Mouse (Mus musculus): ENCODE results near the gene Myo5a. TPM values are rescaled to one million over a fixed set of nuclear protein-coding genes. Genes with fewer than 3 reads are reported as not detected.

The Myo5a gene
- polyA plus RNA-seq, 2 experiments: 20.0 to 28.0 TPM

DNA sequence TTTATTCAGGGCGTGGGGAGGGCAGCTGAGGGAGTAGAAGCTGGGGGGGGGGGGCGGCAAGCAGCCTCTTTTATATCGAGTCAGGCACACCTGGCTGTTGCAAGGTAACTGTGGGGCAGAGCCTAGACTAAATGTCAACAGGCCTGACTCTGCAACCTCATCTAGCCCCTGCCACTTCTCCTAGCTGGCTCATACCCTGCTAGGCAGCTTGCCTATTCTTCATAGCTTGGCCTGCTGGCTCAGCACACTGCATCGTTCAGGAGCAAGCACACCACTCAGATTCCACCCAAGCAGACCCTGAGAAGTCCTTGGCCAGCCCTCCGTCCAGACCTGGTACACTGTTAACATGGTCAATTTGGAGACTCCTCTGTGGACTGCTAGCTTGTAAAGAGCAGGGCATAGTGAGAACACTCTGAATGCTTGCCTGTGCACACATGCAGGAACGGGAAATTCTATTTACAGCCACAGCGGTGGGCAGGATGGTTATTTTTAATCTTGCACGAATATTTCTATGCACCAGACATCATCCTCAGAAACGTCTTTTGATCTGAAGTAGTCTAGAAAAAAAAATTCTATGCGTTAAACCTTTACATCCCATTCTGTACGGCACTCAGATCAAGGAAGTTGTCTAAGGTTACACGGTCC lies 164.3 kb downstream of the Myo5a start:
- H3K9ac ChIP-seq (ENCODE audit: low read depth, low read length, severe bottlenecking): no peak overlapping the region
- TF ChIP-seq POLR2A (IDR thresholded peaks at IDR 0.05; ENCODE audit: borderline replicate concordance, extremely low read depth, insufficient read depth, insufficient read length): no peak
- peaks cover 6% of the 10 kb centered on the region; the same call in 1 of the 2 replicates for H3K4me1 ChIP-seq (ENCODE audit: control insufficient read depth, insufficient read depth, low read length)
- peaks cover 31% of the 10 kb centered on the region for H3K27me3 ChIP-seq (ENCODE audit: control insufficient read depth, insufficient read depth, low read length)
- H3K9me3 ChIP-seq (ENCODE audit: control insufficient read depth, low read length): no peaks in the 10 kb centered on the region
- 62% methylated on average over 11 of the region's 12 CpGs for WGBS
- no peaks in the 10 kb centered on the region for H3K36me3 ChIP-seq (ENCODE audit: control insufficient read depth, insufficient read depth, low read length)
- no peak overlapping the region for H3K27ac ChIP-seq (replicated peaks; ENCODE audit: low read depth, low read length)
- ATAC-seq (ENCODE audit: low FRiP score, low read depth) (no peak), DNase-seq (ENCODE audit: low spot score) (no peak)
- H3K4me3 ChIP-seq (replicated peaks; ENCODE audit: low read length): no peak overlapping the region
- no peak overlapping the region for H3K4me2 ChIP-seq (replicated peaks; ENCODE audit: low read depth, low read length, severe bottlenecking)

DNA sequence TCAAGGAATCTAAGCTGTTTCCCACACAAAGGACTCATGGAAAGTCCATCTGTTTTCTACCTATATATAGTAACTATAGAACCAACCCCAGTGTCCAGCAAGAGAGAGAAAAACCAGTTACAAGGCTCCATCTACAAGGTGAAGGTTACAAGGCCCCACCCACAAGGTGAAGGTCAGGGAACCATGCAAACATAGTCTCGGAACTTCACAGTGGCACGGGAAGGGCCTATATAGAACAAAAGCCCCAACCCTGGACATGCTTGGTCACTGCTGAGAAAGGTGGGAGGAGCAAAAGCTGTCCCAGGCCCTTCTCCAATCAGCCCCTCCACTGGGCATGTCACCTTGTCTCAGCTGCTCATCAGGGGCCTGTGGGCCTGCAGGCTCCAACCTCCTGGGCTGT lies 164.9 kb downstream of the Myo5a start:
- WGBS: 69% methylated on average over 2 of the region's 2 CpGs
- Histone ChIP-seq H3K4me2 (replicated peaks; ENCODE audit: low read depth, low read length, severe bottlenecking) (no peak overlapping the region), H3K9me3 (ENCODE audit: control insufficient read depth, low read length) (no peaks in the 10 kb centered on the region), H3K36me3 (ENCODE audit: control insufficient read depth, insufficient read depth, low read length) (no peaks in the 10 kb centered on the region), H3K27ac (replicated peaks; ENCODE audit: low read depth, low read length) (no peak overlapping the region), H3K4me3 (replicated peaks; ENCODE audit: low read length) (no peak overlapping the region), H3K9ac (ENCODE audit: low read depth, low read length, severe bottlenecking) (no peak overlapping the region), H3K27me3 (ENCODE audit: control insufficient read depth, insufficient read depth, low read length) (peaks cover 31% of the 10 kb centered on the region), H3K4me1 (ENCODE audit: control insufficient read depth, insufficient read depth, low read length) (peaks cover 6% of the 10 kb centered on the region; the same call in 1 of the 2 replicates)
- TF ChIP-seq POLR2A (IDR thresholded peaks at IDR 0.05; ENCODE audit: borderline replicate concordance, extremely low read depth, insufficient read depth, insufficient read length): no peak
- ATAC-seq (ENCODE audit: low FRiP score, low read depth): no peak
- no peak for DNase-seq (ENCODE audit: low spot score)

DNA sequence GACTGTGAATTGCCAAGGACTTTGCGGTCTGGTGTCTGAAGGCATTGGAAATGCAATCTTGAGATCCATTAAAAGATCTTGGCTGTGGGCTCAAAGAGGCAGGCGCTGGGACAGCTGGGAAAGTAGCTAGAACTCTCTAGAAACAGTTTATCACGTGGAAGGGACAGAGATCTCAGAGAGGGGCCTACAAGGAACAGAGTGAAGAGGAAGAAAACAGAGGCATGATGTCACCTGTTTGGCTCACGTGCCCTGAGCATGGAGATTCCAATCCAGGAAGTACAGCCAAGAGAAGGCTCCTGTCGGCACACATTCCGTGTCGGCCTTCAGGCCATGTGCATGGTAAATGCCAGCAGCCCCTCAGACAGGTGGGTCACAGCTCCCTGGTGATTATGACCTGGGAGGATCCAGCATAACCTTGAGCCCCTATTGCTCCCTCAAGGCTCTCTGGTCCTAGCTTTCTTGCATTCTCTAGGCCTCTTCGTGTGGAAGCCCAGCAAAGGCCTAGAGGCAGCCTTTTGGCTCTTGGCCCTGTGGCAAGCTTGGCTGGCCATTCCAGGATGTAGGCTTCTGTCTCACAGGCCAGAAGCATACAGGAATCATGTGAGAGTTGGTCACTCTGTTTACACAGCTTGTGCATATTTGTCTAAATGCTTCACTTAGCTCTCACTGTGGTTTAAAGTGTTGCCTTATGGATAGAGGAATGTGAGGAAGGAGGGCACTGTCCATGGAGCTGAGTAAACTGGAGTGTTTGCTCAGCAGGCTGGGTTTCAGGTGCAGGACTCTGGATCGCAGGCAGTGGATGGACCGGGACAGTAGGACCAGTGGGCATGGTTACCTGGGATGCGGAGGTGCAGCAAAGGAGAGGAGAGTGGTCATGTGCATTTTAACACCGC lies 165.8 kb downstream of the Myo5a start:
- ATAC-seq (ENCODE audit: low FRiP score, low read depth) (no peak), DNase-seq (ENCODE audit: low spot score) (no peak)
- Histone ChIP-seq H3K36me3 (ENCODE audit: control insufficient read depth, insufficient read depth, low read length) (no peaks in the 10 kb centered on the region), H3K4me2 (replicated peaks; ENCODE audit: low read depth, low read length, severe bottlenecking) (no peak overlapping the region), H3K9me3 (ENCODE audit: control insufficient read depth, low read length) (no peaks in the 10 kb centered on the region), H3K4me3 (replicated peaks; ENCODE audit: low read length) (no peak overlapping the region), H3K27ac (replicated peaks; ENCODE audit: low read depth, low read length) (no peak overlapping the region), H3K27me3 (ENCODE audit: control insufficient read depth, insufficient read depth, low read length) (peaks cover 21% of the 10 kb centered on the region), H3K9ac (ENCODE audit: low read depth, low read length, severe bottlenecking) (no peak overlapping the region), H3K4me1 (ENCODE audit: control insufficient read depth, insufficient read depth, low read length) (peaks cover 5% of the 10 kb centered on the region; the same call in 1 of the 2 replicates)
- no peak for TF ChIP-seq POLR2A (IDR thresholded peaks at IDR 0.05; ENCODE audit: borderline replicate concordance, extremely low read depth, insufficient read depth, insufficient read length)
- WGBS: 84% methylated on average over 12 of the region's 12 CpGs

DNA sequence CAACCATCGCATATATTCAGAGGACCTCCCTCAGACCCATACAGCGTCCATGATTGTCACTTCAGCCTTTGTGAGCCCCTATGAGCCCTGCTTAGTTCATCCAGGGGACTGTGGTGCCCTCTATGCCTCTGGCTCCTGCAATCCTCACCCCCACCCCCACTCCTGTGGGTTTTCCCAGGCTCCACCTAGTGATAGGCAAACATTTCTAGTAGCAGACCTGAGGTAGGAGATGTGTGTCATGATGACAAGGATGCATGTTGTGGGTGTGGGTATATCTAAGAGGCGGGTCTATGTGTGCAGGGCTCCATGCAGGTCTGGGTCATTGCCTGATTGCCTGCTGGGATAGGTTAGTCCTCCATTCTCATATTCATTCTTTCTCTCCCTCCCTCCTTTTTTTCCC lies 167.4 kb downstream of the Myo5a start:
- H3K4me1 ChIP-seq (ENCODE audit: control insufficient read depth, insufficient read depth, low read length): peaks cover 4% of the 10 kb centered on the region
- DNase-seq (ENCODE audit: low spot score): no peak

DNA sequence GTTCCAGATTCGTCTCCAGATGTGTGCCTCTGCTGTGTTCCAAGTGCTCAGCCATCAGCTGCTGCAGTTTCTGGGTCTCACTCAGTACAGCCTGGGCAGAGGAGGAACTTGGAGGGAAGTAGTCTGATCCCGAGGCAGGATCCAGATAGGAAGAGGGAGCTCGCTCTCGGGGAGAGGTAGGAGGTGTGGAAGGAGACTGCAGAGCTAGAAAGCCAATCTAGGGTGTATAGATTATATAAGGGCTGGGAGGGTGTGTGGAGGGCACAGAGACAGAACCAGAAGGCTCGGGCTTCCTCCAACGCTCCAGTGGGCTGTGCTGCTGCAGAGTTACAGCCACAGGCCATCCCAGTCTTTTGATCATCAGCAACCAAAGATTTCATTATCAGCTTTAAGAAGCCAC lies 172.2 kb downstream of the Myo5a start:
- no peak overlapping the region for H3K4me3 ChIP-seq (replicated peaks; ENCODE audit: low read length)

More for the DNA sequence above, 167.4 kb downstream of the Myo5a start:
- Histone ChIP-seq H3K27me3 (ENCODE audit: control insufficient read depth, insufficient read depth, low read length) (peaks cover 13% of the 10 kb centered on the region; the same call in 1 of the 2 replicates), H3K9me3 (ENCODE audit: control insufficient read depth, low read length) (no peaks in the 10 kb centered on the region), H3K27ac (replicated peaks; ENCODE audit: low read depth, low read length) (no peak overlapping the region), H3K4me2 (replicated peaks; ENCODE audit: low read depth, low read length, severe bottlenecking) (no peak overlapping the region), H3K36me3 (ENCODE audit: control insufficient read depth, insufficient read depth, low read length) (no peaks in the 10 kb centered on the region), H3K9ac (ENCODE audit: low read depth, low read length, severe bottlenecking) (no peak overlapping the region), H3K4me3 (replicated peaks; ENCODE audit: low read length) (no peak overlapping the region)
- no peak for TF ChIP-seq POLR2A (IDR thresholded peaks at IDR 0.05; ENCODE audit: borderline replicate concordance, extremely low read depth, insufficient read depth, insufficient read length)
- no peak for ATAC-seq (ENCODE audit: low FRiP score, low read depth)
- 85% methylated on average over 3 of the region's 3 CpGs for WGBS

More for the DNA sequence above, 172.2 kb downstream of the Myo5a start:
- Histone ChIP-seq H3K9me3 (ENCODE audit: control insufficient read depth, low read length) (no peaks in the 10 kb centered on the region), H3K27ac (replicated peaks; ENCODE audit: low read depth, low read length) (no peak overlapping the region), H3K9ac (ENCODE audit: low read depth, low read length, severe bottlenecking) (no peak overlapping the region), H3K4me2 (replicated peaks; ENCODE audit: low read depth, low read length, severe bottlenecking) (no peak overlapping the region), H3K27me3 (ENCODE audit: control insufficient read depth, insufficient read depth, low read length) (no peaks in the 10 kb centered on the region), H3K4me1 (ENCODE audit: control insufficient read depth, insufficient read depth, low read length) (peaks cover 15% of the 10 kb centered on the region), H3K36me3 (ENCODE audit: control insufficient read depth, insufficient read depth, low read length) (no peaks in the 10 kb centered on the region)
- TF ChIP-seq POLR2A (IDR thresholded peaks at IDR 0.05; ENCODE audit: borderline replicate concordance, extremely low read depth, insufficient read depth, insufficient read length): no peak
- DNase-seq (ENCODE audit: low spot score) (no peak), ATAC-seq (ENCODE audit: low FRiP score, low read depth) (no peak)
- whole genome bisulfite sequencing: 69% methylated on average over 6 of the region's 6 CpGs
